ENCODE assay signal across 8 mouse cellular contexts in the genomic region with DNA sequence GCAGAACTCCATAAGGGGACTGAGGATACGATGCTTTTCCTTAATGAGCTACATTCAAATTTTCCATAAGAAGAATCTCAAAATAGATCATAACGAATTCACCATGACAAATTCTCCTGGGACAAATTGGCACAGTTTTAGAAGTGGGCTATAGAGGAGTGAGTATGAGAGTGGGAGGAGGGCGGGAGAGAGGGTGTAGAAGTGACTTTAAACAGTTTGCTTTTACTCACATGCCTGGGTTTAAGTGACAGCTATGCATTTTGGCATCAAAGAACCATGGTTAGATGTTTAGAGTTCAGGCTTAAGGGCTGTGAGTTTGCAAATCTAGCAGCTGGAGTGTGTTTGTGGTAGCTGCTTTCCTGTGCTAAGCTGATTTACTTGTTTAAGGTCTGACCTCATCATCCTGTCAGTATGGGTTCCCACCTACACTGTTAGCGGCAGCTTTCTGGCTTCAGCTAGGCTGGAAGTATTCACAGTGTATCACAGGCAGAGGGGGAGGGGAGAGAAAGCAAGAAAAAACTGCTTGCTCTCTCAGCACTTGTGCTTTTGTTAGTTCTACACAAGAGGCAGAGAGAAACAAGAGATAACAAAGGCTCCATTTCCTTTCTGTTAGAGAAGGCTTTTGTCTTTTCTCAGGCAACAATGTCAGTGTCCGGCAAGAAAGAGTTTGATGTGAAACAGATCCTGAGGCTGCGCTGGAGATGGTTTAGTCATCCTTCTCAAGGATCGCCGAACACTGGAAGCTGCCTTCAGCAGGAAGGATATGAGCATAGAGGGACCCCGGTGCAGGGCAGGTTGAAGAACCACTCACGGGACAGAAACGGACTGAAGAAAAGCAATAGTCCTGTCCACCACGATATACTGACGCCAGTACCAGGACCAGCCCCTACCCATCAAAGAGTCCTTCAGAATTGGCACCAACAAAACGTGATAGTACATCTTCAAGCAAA. TPM values are rescaled to one million over a fixed set of nuclear protein-coding genes. Genes with fewer than 3 reads are reported as not detected.
DNase-seq lines count a peak whose midpoint lies in the region; ATAC-seq and TF ChIP-seq lines count a peak whose summit lies in the region.

A gene (plus strand): TSS at position 552 of the 950 bp plus-strand sequence.

- 31% methylated on average over 14 of the region's 14 CpGs for WGBS in forebrain, embryonic 11.5 days

- no peak within 1 kb of the TSS; the same call in 1 of the 2 replicates for H3K4me3 ChIP-seq in forebrain, embryonic 11.5 days (ENCODE audit: low read depth, low read length)
- peak within 1 kb of the TSS; percentile 53 for H3K4me3 ChIP-seq in layer of hippocampus, adult 2 months

- DNase-seq in cerebellum, postnatal 14 days, result peak; percentile 5 to 7
- DNase-seq in cerebellum, adult 18-20 months, result no peak
- DNase-seq in forebrain, embryonic 11.5 days (ENCODE audit: low spot score), result no peak
- DNase-seq in layer of hippocampus, adult 2 months (ENCODE audit: low spot score in 2 of 2), result peak in 1 of 2 experiments; percentile 11
- peak; percentile 14 for DNase-seq in lung, postnatal 10 days
- peak; percentile 5 for DNase-seq in right cerebral cortex, postnatal 4 days
- DNase-seq in spleen, postnatal 10 days (ENCODE audit: low spot score in 2 of 2), result no peak

- no peaks in the 10 kb centered on the region for H3K27me3 ChIP-seq in forebrain, embryonic 11.5 days (ENCODE audit: control insufficient read depth, insufficient read depth, low read length)

- no peaks in the 10 kb centered on the region for H3K4me1 ChIP-seq in forebrain, embryonic 11.5 days (replicated peaks; ENCODE audit: control insufficient read depth, insufficient read depth, low read length)

- H3K9ac ChIP-seq in forebrain, embryonic 11.5 days (ENCODE audit: low read length), result no peak within 1 kb of the TSS

- H3K4me2 ChIP-seq in forebrain, embryonic 11.5 days (ENCODE audit: low read depth, low read length, severe bottlenecking), result peak within 1 kb of the TSS; percentile 22; the same call in 1 of the 2 replicates

- no peak within 1 kb of the TSS for H3K27ac ChIP-seq in forebrain, embryonic 11.5 days (ENCODE audit: low read depth, low read length)
- H3K27ac ChIP-seq in layer of hippocampus, adult 2 months, result peak within 1 kb of the TSS; percentile 62; the same call in 1 of the 2 replicates

- TF ChIP-seq CTCF in layer of hippocampus, adult 2 months (conservative IDR thresholded peaks at IDR 0.05), result no peak

- no peaks in the 10 kb centered on the region for H3K9me3 ChIP-seq in forebrain, embryonic 11.5 days (ENCODE audit: control insufficient read depth, low read length)

- peak; percentile 74; the same call in 1 of the 2 replicates for ATAC-seq in forebrain, embryonic 11.5 days (replicated peaks; ENCODE audit: low FRiP score)
- ATAC-seq in hematopoietic stem cell, adult 5-6 weeks (replicated peaks in 1 of 2; ENCODE audit: insufficient read depth in 1 of 2, low FRiP score in 2 of 2, low TSS enrichment in 1 of 2, low read depth in 1 of 2, poor library complexity in 2 of 2, severe bottlenecking in 2 of 2), result peak; percentile 97 to 99

- H3K36me3 ChIP-seq in forebrain, embryonic 11.5 days (ENCODE audit: control insufficient read depth, insufficient read depth, low read length), result no peaks in the 10 kb centered on the region

RNA-seq across cellular contexts. Expression of the gene that starts here (rescaled TPM):
- 3.5 and 3.7 TPM in 2 replicates for polyA plus RNA-seq in forebrain, embryonic 11.5 days (2014; fragmentation: Nextera tagmentation; extraction: Ambion mirVana)
- 13.1 and 16.9 TPM in 2 replicates for total RNA-seq in hematopoietic stem cell, adult 5-6 weeks (2017)
- total RNA-seq in layer of hippocampus, adult 2 months (2021), result 1 to 10 TPM; 5.4 to 5.6 TPM

Comparison
In these comparisons a context has a peak if more than half of its experiments do, and no peak if none do; other contexts are left out.
1. DNase-seq: peak in cerebellum, postnatal 14 days (2 of 2), lung, postnatal 10 days (single experiment) and right cerebral cortex, postnatal 4 days (single experiment); none in cerebellum, adult 18-20 months (0 of 2), forebrain, embryonic 11.5 days (single experiment) and spleen, postnatal 10 days (0 of 2).